Mouse (Mus musculus) embryonic facial prominence, embryonic 14.5 days (tissue): ENCODE measurements at regions not wholly inside any gene's neighbourhood (a gene's known extent, or its start where the extent isn't known, plus 50 kb on each side); places are given as distances from the start of the nearest gene placed in this dataset.
"Not testable (repeated sequence)": the region's sequence is repeated elsewhere in the genome, so short reads cannot be mapped to it uniquely, and the experiment has no call there.

ENCODE experiments used
- ATAC-seq: fragments of 200-750 bp; cut with Nextera tagmentation; 2 replicates; pipeline ENCODE4 v1.8.0; 2017; ENCODE audit warnings: low read depth, moderate number of reproducible peaks, moderate TSS enrichment
- DNase-seq: peaks from one replicate; pipeline ENCODE4 v3.0.0-alpha.2; 2015; ENCODE audit warnings: low spot score
- H3K27ac ChIP-seq: fragments of 300-500 bp; sonication (generic); replicated peaks from 2 replicates; pipeline ENCODE4 v1.5.1; 2014; ENCODE audit warnings: low read depth, mild to moderate bottlenecking, low read length, moderate library complexity
- H3K27me3 ChIP-seq: fragments of 300-500 bp; sonication (generic); replicated peaks from 2 replicates; pipeline ENCODE4 v1.6.1; 2014; ENCODE audit warnings: low read length; ENCODE audit not compliant: control insufficient read depth, insufficient read depth
- H3K36me3 ChIP-seq: fragments of 300-500 bp; sonication (generic); 2 replicates; pipeline ENCODE4 v1.6.1; 2014; ENCODE audit warnings: low read length, mixed read lengths; ENCODE audit not compliant: control insufficient read depth, insufficient read depth
- H3K4me1 ChIP-seq: fragments of 300-500 bp; sonication (generic); 2 replicates; pipeline ENCODE4 v1.6.1; 2014; ENCODE audit warnings: antibody characterized with exemption, low read length; ENCODE audit not compliant: control insufficient read depth, insufficient read depth
- H3K4me2 ChIP-seq: fragments of 300-500 bp; sonication (generic); 2 replicates; pipeline ENCODE4 v1.6.1; 2014; ENCODE audit warnings: low read depth, mild to moderate bottlenecking, low read length, moderate library complexity, mixed read lengths
- H3K4me3 ChIP-seq: fragments of 300-500 bp; sonication (generic); 2 replicates; pipeline ENCODE4 v1.5.1; 2014; ENCODE audit warnings: low read depth, mild to moderate bottlenecking, low read length
- H3K9ac ChIP-seq: fragments of 300-500 bp; sonication (generic); 2 replicates; pipeline ENCODE4 v1.6.1; 2014; ENCODE audit warnings: low read depth, mild to moderate bottlenecking, low read length, moderate library complexity, mixed read lengths
- H3K9me3 ChIP-seq: fragments of 300-500 bp; sonication (generic); 2 replicates; pipeline ENCODE4 v1.6.1; 2016; ENCODE audit warnings: low read length; ENCODE audit not compliant: control insufficient read depth
- WGBS: fragments of 180-500 bp; shearing (Covaris S2); extraction: QIAGEN DNeasy Blood & Tissue Kit; methylation state at CpG from one replicate; pipeline ENCODE4 v1.1.7; 2014; 5-methylcytosine and 5-hydroxymethylcytosine counted together

DNA sequence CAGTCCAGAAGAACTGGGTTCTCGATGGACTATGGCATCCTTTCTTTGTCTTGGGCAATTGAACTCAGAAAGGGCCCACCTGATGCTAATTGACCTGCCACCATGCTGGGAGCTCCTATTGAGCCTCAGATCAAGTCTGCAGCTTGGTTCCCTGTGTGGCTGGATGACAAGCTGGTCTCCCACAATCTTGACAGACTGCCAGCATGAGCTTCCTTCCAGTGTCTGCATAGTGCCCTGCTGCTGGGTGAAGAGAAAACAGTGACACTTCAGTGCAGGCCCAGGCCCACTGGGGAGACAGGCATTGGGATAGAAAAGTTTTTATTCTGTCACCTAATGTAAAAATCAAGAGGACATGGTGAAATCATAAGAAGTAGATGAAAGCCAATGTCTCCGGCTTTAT, 321.4 kb downstream of the Sec16b start:
- Histone ChIP-seq H3K9me3 (no peaks in the 10 kb centered on the region), H3K27ac (no peak overlapping the region), H3K9ac (no peak overlapping the region), H3K4me2 (no peak overlapping the region), H3K4me1 (no peaks in the 10 kb centered on the region), H3K27me3 (no peaks in the 10 kb centered on the region), H3K4me3 (no peak overlapping the region), H3K36me3 (no peaks in the 10 kb centered on the region)
- WGBS, result 40% methylated on average over 2 of the region's 2 CpGs
- ATAC-seq (no peak), DNase-seq (no peak)

DNA sequence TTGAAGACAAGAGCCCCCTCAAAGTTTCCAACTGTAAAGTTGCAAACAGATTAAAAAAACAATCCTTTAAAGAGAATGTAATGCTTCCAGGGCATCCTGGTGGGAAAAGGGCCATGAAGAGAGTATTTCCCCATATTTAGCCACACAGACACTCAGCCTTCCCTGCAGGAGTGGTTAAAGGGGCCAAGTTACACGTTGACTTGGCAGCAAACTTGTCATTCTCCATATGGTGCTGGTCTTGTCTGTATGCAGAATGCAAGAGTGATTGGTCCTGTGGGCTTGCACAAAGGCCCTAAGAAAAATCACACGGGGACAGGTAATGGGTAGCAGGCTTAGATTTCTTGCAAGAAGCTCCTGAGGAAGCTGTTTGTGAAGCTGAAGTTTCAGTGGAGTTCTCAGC, 325.0 kb downstream of the Sec16b start:
- no peak for ATAC-seq
- no peaks in the 10 kb centered on the region for H3K36me3 ChIP-seq
- 18% methylated on average over 2 of the region's 2 CpGs for WGBS
- no peaks in the 10 kb centered on the region for H3K27me3 ChIP-seq
- no peak overlapping the region for H3K9ac ChIP-seq
- H3K4me3 ChIP-seq, result no peak overlapping the region
- H3K27ac ChIP-seq, result no peak overlapping the region
- H3K4me2 ChIP-seq, result no peak overlapping the region
- H3K9me3 ChIP-seq, result 0 out of 2 replicates have a peak, but pooled peaks cover 1% of the 10 kb centered on the region
- no peaks in the 10 kb centered on the region for H3K4me1 ChIP-seq
- DNase-seq, result no peak

DNA sequence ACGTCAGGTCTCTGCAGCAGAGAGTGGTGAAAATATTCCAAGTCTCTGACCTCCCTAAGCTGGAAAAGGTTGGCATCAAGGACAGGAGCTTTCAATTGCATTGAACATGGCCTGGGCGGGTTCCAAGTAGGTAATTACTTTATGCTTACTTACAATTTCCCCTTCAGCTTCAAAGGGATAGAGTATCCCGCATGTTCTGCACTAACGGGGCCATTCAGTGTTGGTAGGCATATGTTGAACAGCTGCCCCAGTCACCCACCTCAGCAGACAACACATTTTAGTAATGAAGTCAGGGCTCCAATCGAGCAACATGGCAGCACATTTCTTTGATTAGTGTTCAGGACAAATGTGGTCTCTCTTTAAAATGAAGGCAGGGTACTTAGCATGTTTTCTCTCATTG, 366.2 kb downstream of the Sec16b start:
- H3K36me3 ChIP-seq, result no peaks in the 10 kb centered on the region
- DNase-seq (peak; percentile 40), ATAC-seq (no peak)
- no peak overlapping the region for H3K9ac ChIP-seq
- no peak overlapping the region for H3K4me2 ChIP-seq
- no peaks in the 10 kb centered on the region for H3K27me3 ChIP-seq
- WGBS, result 21% methylated on average over 5 of the region's 5 CpGs
- no peak overlapping the region for H3K27ac ChIP-seq
- peaks cover 6% of the 10 kb centered on the region; the same call in 1 of the 2 replicates for H3K4me1 ChIP-seq
- H3K4me3 ChIP-seq, result no peak overlapping the region
- H3K9me3 ChIP-seq, result 0 out of 2 replicates have a peak, but pooled peaks cover 4% of the 10 kb centered on the region

DNA sequence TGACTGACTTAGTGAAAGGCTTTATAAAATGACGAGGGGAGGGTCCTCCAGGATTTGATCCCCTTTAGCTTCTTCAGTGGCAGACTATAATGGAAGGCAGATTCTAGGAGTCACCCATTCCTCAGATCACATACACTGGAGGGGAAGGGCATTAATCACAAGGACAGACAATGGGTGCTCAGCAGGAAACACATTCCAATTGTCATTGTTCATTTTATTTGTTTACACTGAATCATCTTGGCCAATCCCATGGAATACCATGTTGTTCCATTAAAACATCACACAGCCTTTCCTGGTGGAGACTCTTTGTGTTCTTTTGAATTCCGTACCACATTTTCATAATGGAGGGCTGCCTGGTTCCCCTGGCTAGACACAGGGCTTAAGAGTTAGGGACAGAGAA, 368.5 kb downstream of the Sec16b start:
- H3K36me3 ChIP-seq, result no peaks in the 10 kb centered on the region
- 72% methylated on average over 2 of the region's 2 CpGs for WGBS
- H3K4me1 ChIP-seq, result peaks cover 6% of the 10 kb centered on the region; the same call in 1 of the 2 replicates
- DNase-seq, result no peak
- no peak for ATAC-seq
- no peak overlapping the region for H3K27ac ChIP-seq
- H3K27me3 ChIP-seq, result no peaks in the 10 kb centered on the region
- no peak overlapping the region for H3K4me2 ChIP-seq
- H3K9me3 ChIP-seq, result no peaks in the 10 kb centered on the region
- H3K9ac ChIP-seq, result no peak overlapping the region
- H3K4me3 ChIP-seq, result no peak overlapping the region

DNA sequence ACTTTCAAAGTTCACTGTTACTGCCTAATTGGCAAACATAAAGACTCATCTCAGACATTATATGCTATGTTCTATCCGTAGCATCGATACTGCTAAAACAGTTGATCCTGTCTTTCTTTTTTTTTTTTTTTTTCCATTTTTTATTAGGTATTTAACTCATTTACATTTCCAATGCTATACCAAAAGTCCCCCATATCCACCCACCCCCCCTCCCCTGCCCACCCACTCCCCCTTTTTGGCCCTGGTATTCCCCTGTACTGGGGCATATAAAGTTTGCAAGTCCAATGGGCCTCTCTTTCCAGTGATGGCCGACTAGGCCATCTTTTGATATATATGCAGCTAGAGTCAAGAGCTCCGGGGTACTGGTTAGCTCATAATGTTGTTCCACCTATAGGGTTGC, 370.6 kb downstream of the Sec16b start:
- H3K4me1 ChIP-seq, H3K4me2 ChIP-seq, H3K27ac ChIP-seq, ATAC-seq, H3K9me3 ChIP-seq, DNase-seq, H3K9ac ChIP-seq, H3K36me3 ChIP-seq, H3K27me3 ChIP-seq, H3K4me3 ChIP-seq: not testable (repeated sequence)
- 91% methylated on average over 2 of the region's 4 CpGs for WGBS

DNA sequence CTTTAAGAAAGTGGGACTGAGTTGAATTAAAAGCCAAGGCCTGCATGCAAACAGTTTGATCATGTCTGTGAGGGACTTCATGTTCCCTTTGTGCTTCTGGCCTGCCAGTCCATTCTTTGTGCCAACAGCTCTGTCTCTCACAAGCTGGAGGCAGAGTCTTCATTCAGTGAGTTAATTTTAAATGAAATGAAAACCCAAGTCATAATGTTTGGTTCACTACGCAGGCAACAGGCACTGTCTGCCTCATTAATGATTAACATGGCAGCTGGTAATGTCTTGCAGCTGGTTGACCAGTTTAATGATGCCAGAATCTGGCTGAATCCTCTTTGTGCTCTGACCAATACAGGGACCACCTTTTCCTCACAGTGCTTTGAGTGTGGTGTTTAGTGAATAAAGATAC, 380.6 kb downstream of the Sec16b start:
- WGBS, result 37% methylated on average over 1 of the region's 1 CpGs
- Histone ChIP-seq H3K4me1 (no peaks in the 10 kb centered on the region), H3K27ac (no peak overlapping the region), H3K9me3 (no peaks in the 10 kb centered on the region), H3K9ac (no peak overlapping the region), H3K36me3 (no peaks in the 10 kb centered on the region), H3K4me3 (no peak overlapping the region), H3K4me2 (no peak overlapping the region), H3K27me3 (no peaks in the 10 kb centered on the region)
- ATAC-seq (no peak), DNase-seq (no peak)

DNA sequence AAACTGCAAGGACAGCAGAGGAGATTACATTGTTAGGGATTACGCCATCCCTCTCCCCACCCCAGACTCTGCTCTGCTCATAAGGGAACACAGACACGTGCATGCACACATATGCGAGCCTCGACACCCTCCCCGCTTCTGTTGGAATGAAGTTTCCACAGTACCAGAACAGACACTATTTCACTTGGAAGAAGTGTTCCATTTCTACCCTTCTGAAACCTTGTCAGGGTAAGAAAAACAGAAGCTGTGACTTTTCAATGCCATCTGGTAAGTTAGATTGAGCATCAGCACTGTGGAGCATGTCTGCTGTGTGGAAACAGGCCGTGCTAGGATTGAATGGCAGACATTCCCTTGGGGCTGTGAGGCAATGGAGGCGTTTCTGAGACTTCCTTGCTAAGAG, 382.0 kb downstream of the Sec16b start:
- H3K9me3 ChIP-seq, result no peaks in the 10 kb centered on the region
- H3K27ac ChIP-seq, result no peak overlapping the region
- H3K4me3 ChIP-seq, result no peak overlapping the region
- no peak overlapping the region for H3K9ac ChIP-seq
- no peaks in the 10 kb centered on the region for H3K4me1 ChIP-seq
- ATAC-seq (no peak), DNase-seq (no peak)
- no peaks in the 10 kb centered on the region for H3K27me3 ChIP-seq
- no peaks in the 10 kb centered on the region for H3K36me3 ChIP-seq
- WGBS, result 68% methylated on average over 7 of the region's 7 CpGs
- H3K4me2 ChIP-seq, result no peak overlapping the region

DNA sequence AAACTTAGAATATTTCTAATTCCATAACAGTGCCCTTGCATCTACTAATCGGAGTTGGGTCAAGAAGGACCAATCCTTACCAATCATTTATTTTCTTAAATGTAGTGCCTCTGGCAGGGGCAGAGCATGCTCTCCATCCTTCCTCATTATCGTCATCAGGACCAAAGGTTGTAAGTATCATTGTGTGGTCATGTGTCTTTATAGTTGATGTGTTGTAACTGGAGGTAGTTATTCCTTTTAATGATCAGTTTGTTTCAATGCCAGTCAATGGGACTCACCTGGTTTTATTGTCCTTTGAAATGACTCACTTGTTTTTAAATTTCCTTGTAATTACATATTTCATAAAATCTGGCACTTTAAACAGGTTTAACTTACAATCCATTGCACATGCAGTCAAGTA, 399.6 kb downstream of the Sec16b start:
- Histone ChIP-seq H3K36me3 (no peaks in the 10 kb centered on the region), H3K4me1 (no peaks in the 10 kb centered on the region), H3K27ac (no peak overlapping the region), H3K9me3 (no peaks in the 10 kb centered on the region), H3K9ac (no peak overlapping the region), H3K27me3 (no peaks in the 10 kb centered on the region), H3K4me2 (no peak overlapping the region), H3K4me3 (no peak overlapping the region)
- WGBS, result 86% methylated on average over 2 of the region's 2 CpGs
- no peak for ATAC-seq
- DNase-seq, result no peak

DNA sequence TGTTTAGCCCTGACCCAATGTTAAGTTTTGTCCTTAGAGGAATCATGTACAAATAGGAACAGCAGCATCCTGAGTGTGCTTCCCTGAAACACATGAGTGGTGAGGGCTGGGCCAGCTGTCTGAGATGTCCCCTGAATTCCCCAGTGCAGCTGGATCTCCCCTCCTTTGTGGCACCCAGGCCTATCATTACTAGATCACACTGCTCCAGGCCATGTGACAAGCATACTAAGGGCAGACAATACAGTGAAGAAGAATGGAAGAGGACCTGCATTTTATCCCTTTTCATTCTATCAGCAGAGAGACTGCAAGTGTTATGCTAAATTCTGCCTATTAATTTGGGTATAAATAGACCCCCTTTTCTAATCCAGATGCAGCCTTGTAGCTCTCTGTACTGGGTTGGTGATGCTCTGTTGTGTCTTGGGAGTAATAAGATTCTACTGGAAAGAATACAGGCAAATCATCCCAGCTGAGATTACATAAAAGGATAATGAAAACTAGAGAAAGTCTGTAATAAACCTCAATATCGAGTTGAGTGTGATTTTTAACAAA, 418.3 kb downstream of the Brinp2 start:
- no peak overlapping the region for H3K27ac ChIP-seq
- H3K4me1 ChIP-seq, result no peaks in the 10 kb centered on the region
- no peak overlapping the region for H3K4me2 ChIP-seq
- no peaks in the 10 kb centered on the region for H3K27me3 ChIP-seq
- DNase-seq (no peak), ATAC-seq (no peak)
- H3K36me3 ChIP-seq, result no peaks in the 10 kb centered on the region
- H3K9me3 ChIP-seq, result no peaks in the 10 kb centered on the region
- 52% methylated on average over 1 of the region's 1 CpGs for WGBS
- no peak overlapping the region for H3K9ac ChIP-seq
- H3K4me3 ChIP-seq, result no peak overlapping the region
